9 mouse cellular contexts compared by ENCODE assay signal in genomic region chr12:102877301-102878030, GRCm38 (mm10). TPM values are rescaled to one million over a fixed set of nuclear protein-coding genes. Genes with fewer than 3 reads are reported as not detected.
A peak's percentile ranks its signal among the peaks of the same experiment; 100 is the strongest.
DNase-seq lines count a peak whose midpoint lies in the region; ATAC-seq and TF ChIP-seq lines count a peak whose summit lies in the region.
"Had no signal": no experiment of that assay in that cellular context is flagged by ENCODE, and none has a peak within 500 bp of the region (broad histone marks: within the 10 kb centered on the region; RNA-seq: fewer than 3 reads in every experiment).

No protein-coding gene starts in this region.

- H3K27ac ChIP-seq in forebrain, embryonic 12.5 days, result peak overlapping the region; percentile 96
- peak overlapping the region; percentile 99 for H3K27ac ChIP-seq in lung, postnatal 0 days (ENCODE audit: low read length)

- under 1% methylated on average over 51 of the region's 70 CpGs for WGBS in forebrain, embryonic 12.5 days
- WGBS in large intestine, adult 2 months, result under 1% methylated on average over 69 of the region's 70 CpGs
- 3% methylated on average over 42 of the region's 70 CpGs for WGBS in lung, postnatal 0 days

- peaks cover 15% of the 10 kb centered on the region for H3K27me3 ChIP-seq in G1E (ENCODE audit: insufficient read depth, low read length)
- no peaks in the 10 kb centered on the region for H3K27me3 ChIP-seq in forebrain, embryonic 12.5 days
- H3K27me3 ChIP-seq in lung, postnatal 0 days (replicated peaks; ENCODE audit: insufficient read depth, low read length), result no peaks in the 10 kb centered on the region

- H3K4me2 ChIP-seq in forebrain, embryonic 12.5 days, result peak overlapping the region; percentile 78
- peak overlapping the region; percentile 73 for H3K4me2 ChIP-seq in lung, postnatal 0 days (replicated peaks; ENCODE audit: low read depth, low read length)

- peak; percentile 74 for DNase-seq in G1E (ENCODE audit: low spot score)
- DNase-seq in c-Kit-positive CD71-negative TER-119-negative erythroid progenitor cells, embryonic 14.5 days (ENCODE audit: low read depth), result peak; percentile 25
- DNase-seq in heart, postnatal 36 days, result peak; percentile 36 to 55
- DNase-seq in large intestine, adult 2 months (ENCODE audit: low read depth, low spot score), result peak; percentile 11
- DNase-seq in lung, postnatal 0 days (ENCODE audit: low spot score), result peak; percentile 70
- peak; percentile 21 for DNase-seq in ovary, adult 18-20 months (ENCODE audit: low spot score)
- peak; percentile 47 for DNase-seq in thymus, postnatal 0 days (ENCODE audit: low spot score)

- TF ChIP-seq CTCF in G1E (IDR thresholded peaks at IDR 0.05; ENCODE audit: low read depth, low read length), result no peak
- TF ChIP-seq CTCF in lung, postnatal 0 days (IDR thresholded peaks at IDR 0.05), result peak; percentile 19

- peaks cover 31% of the 10 kb centered on the region for H3K4me1 ChIP-seq in G1E (ENCODE audit: insufficient read depth, low read depth, low read length)
- H3K4me1 ChIP-seq in forebrain, embryonic 12.5 days, result peaks cover 18% of the 10 kb centered on the region
- H3K4me1 ChIP-seq in lung, postnatal 0 days (ENCODE audit: insufficient read depth, low read depth, low read length), result peaks cover 9% of the 10 kb centered on the region; the same call in 1 of the 2 replicates

- H3K9me3 ChIP-seq in G1E (replicated peaks), result no peaks in the 10 kb centered on the region
- H3K9me3 ChIP-seq in forebrain, embryonic 12.5 days, result no peaks in the 10 kb centered on the region
- no peaks in the 10 kb centered on the region for H3K9me3 ChIP-seq in lung, postnatal 0 days (ENCODE audit: low read length)

- no peak for TF ChIP-seq EP300 in lung, postnatal 0 days (IDR thresholded peaks at IDR 0.05)

- ATAC-seq in G1E (ENCODE audit: extremely low read depth, insufficient number of reproducible peaks, low FRiP score, poor library complexity, severe bottlenecking), result peak; percentile 54
- ATAC-seq in forebrain, embryonic 12.5 days (ENCODE audit: low FRiP score), result peak; percentile 75
- ATAC-seq in lung, postnatal 0 days, result peak; percentile 72

- peak overlapping the region; percentile 94 for H3K9ac ChIP-seq in forebrain, embryonic 12.5 days
- H3K9ac ChIP-seq in lung, postnatal 0 days (replicated peaks; ENCODE audit: low read depth), result peak overlapping the region; percentile 88

- H3K4me3 ChIP-seq in G1E (ENCODE audit: low read depth, low read length), result peak overlapping the region; percentile 94
- H3K4me3 ChIP-seq in forebrain, embryonic 12.5 days (replicated peaks), result peak overlapping the region; percentile 96
- peak overlapping the region; percentile 97 for H3K4me3 ChIP-seq in lung, postnatal 0 days (ENCODE audit: low read depth, low read length)

- intact Hi-C loops in heart, postnatal 36 days (cut with DNase I), result loop anchor here (1.0 to 5.0 kb wide), 2 partner anchors 60 to 119 kb away; partner anchors contain the start of gene Gm20604

- peaks cover 7% of the 10 kb centered on the region for H3K36me3 ChIP-seq in G1E (replicated peaks)
- H3K36me3 ChIP-seq in forebrain, embryonic 12.5 days (replicated peaks), result no peaks in the 10 kb centered on the region
- no peaks in the 10 kb centered on the region for H3K36me3 ChIP-seq in lung, postnatal 0 days (ENCODE audit: insufficient read depth, low read length)

RNA-seq across cellular contexts. Expression of gene Btbd7, which starts 0.8 kb away (rescaled TPM):
- total RNA-seq in G1E (2014; fragmentation: Nextera tagmentation) (54.8 and 55.8 TPM in 2 replicates), G1E (2017) (35.0 and 39.9 TPM in 2 replicates)
- 3.4 and 3.7 TPM in 2 replicates for polyA plus RNA-seq in G1E (2012)
- polyA plus RNA-seq in forebrain, embryonic 12.5 days (2016; fragmentation: Nextera tagmentation; extraction: Ambion mirVana), result 29.1 and 29.6 TPM in 2 replicates
- 10 to 100 TPM; 24.9 to 28.0 TPM for total RNA-seq in heart, postnatal 36 days (2021)
- polyA plus RNA-seq in large intestine, adult 2 months (2012; rRNA removed), result 5.6 and 12.4 TPM in 2 replicates
- polyA plus RNA-seq in lung, postnatal 0 days (2015; fragmentation: Nextera tagmentation; extraction: Ambion mirVana), result 14.7 and 17.1 TPM in 2 replicates
- 11.0 and 12.9 TPM in 2 replicates for polyA plus RNA-seq in thymus, postnatal 0 days (2015; fragmentation: Nextera tagmentation; extraction: Ambion mirVana)

RNA-seq across cellular contexts. Expression of gene Cox8c, which starts 21.6 kb away (rescaled TPM):
- total RNA-seq in G1E (2014; fragmentation: Nextera tagmentation) (not detected in 2 replicates), G1E (2017) (not detected in 2 replicates)
- not detected in 2 replicates for polyA plus RNA-seq in G1E (2012)
- not detected in 2 replicates for polyA plus RNA-seq in forebrain, embryonic 12.5 days (2016; fragmentation: Nextera tagmentation; extraction: Ambion mirVana)
- not detected for total RNA-seq in heart, postnatal 36 days (2021)
- polyA plus RNA-seq in large intestine, adult 2 months (2012; rRNA removed), result not detected in 2 replicates
- polyA plus RNA-seq in lung, postnatal 0 days (2015; fragmentation: Nextera tagmentation; extraction: Ambion mirVana), result not detected in 2 replicates
- not detected in 2 replicates for polyA plus RNA-seq in thymus, postnatal 0 days (2015; fragmentation: Nextera tagmentation; extraction: Ambion mirVana)
- total RNA-seq: layer of hippocampus, adult 18-20 months had no signal

Comparison
In these comparisons a context has a peak if more than half of its experiments do, and no peak if none do; other contexts are left out.
1. Peak in every context shown above with its lines: DNase-seq, ATAC-seq, H3K4me3 ChIP-seq and H3K27ac ChIP-seq.
2. DNase-seq: peak in every context shown above with its lines; median percentile 74 in G1E; 70 in lung, postnatal 0 days; 47 in thymus, postnatal 0 days; 46 in heart, postnatal 36 days; 25 in c-Kit-positive CD71-negative TER-119-negative erythroid progenitor cells, embryonic 14.5 days; 21 in ovary, adult 18-20 months; 11 in large intestine, adult 2 months.